Mouse (Mus musculus) gastrocnemius, adult 18-20 months (tissue): Measurements from ENCODE around the gene Mapt. TPM values are rescaled to one million over a fixed set of nuclear protein-coding genes. Genes with fewer than 3 reads are reported as not detected.

Experiments used
- DNase-seq: peaks from one replicate; pipeline ENCODE4 v3.0.0; 2021; ENCODE audit warnings: low spot score
- microRNA-seq: library from miRNA; unstranded; fragments of <30 nt; microRNA quantifications from one replicate; pipeline ENCODE4 v1.2.0, GENCODE M21; 2021
- total RNA-seq, 2 experiments: library from RNA; stranded (reverse); gene quantifications; 2 replicates each; pipeline ENCODE4 v1.2.3; 2021

The Mapt gene
- total RNA-seq, 2 experiments from 2014 or later = 71.8 to 85.5 TPM

GRCm38 (mm10) chr11:104367486-104368190 lies 136.4 kb downstream of the Mapt start:
- DNase-seq = no peak

- DNase-seq = no peak
Measured at GRCm38 (mm10) chr11:104376291-104376690, 145.1 kb downstream of the Mapt start.

- DNase-seq = no peak
Measured at GRCm38 (mm10) chr11:104379635-104380034, 148.4 kb downstream of the Mapt start.

Small RNAs within 50 kb of the gene (microRNA-seq; reads per million reads assigned to microRNA genes)
- gene Gm47310 = not detected

Other genes with a start within 250 kb of the Mapt start
- not detected for gene Crhr1, start 98.5 kb upstream of the Mapt start, total RNA-seq
- gene Sppl2c, start 45.1 kb upstream of the Mapt start, total RNA-seq = not detected
- 10 to 100 TPM; 21.2 to 22.0 TPM for gene Kansl1, start 237.5 kb downstream of the Mapt start, total RNA-seq